Mouse (Mus musculus) v-Abl transformed pro-B cells (cell line): ENCODE data around the gene Zfp385b.

ENCODE experiments used
- in situ Hi-C, 2 experiments: fragments of 400-800 bp; cut with MboI; formaldehyde crosslinking; loops; one replicate each; pipeline ENCODE4 v1.15.1; 2025; ENCODE audit not compliant: unreplicated experiment in 2 of 2

Zfp385b gene

GRCm38 (mm10) chr2:77713886-77714285, 105.6 kb downstream of the Zfp385b start:
- in situ Hi-C loops: loop anchor here (25.0 kb wide), 7 partner anchors 727 to 1827 kb away; partner anchors contain the start of genes Cyct (in 1 of the 2), Rbm45 (in 1 of the 2), Ttc30a1 (in 1 of the 2) and Ttc30a2 (in 1 of the 2)

GRCm38 (mm10) chr2:77711751-77712150, 107.7 kb downstream of the Zfp385b start:
- in situ Hi-C loops: loop anchor here (25.0 kb wide), 7 partner anchors 724 to 1824 kb away; partner anchors contain the start of genes Cyct (in 1 of the 2), Rbm45 (in 1 of the 2), Ttc30a1 (in 1 of the 2) and Ttc30a2 (in 1 of the 2)

GRCm38 (mm10) chr2:77709206-77709794, 110.1 kb downstream of the Zfp385b start:
- in situ Hi-C loops: loop anchor here (10.0 to 25.0 kb wide), 8 partner anchors 722 to 1822 kb away; partner anchors contain the start of genes Cyct (in 1 of the 2), Rbm45 (in 1 of the 2), Ttc30a1 (in 1 of the 2) and Ttc30a2 (in 1 of the 2)

DNA sequence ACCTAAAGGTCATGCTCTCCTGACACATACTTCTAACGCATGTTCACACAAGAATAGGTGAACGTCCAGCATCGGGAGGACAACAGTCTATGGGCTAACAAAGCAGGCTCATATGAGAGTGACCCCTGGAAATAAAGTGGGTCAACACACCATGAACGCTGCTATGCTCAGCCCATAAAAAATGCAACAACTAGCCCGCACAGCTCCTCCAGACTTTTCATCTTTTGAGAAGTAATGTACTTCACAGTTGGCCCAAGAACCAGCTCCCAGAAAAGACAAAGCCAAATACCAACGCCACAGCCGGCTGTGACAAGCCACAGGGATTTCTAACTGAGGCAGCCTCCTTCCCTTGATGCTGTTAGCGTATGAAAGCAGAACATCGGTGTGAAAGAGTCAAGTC, 112.3 kb downstream of the Zfp385b start:
- in situ Hi-C loops: loop anchor here (10.0 to 25.0 kb wide), 8 partner anchors 720 to 1820 kb away; partner anchors contain the start of genes Cyct (in 1 of the 2), Rbm45 (in 1 of the 2), Ttc30a1 (in 1 of the 2) and Ttc30a2 (in 1 of the 2)

- in situ Hi-C loops: loop anchor here (10.0 to 25.0 kb wide), 8 partner anchors 718 to 1818 kb away; partner anchors contain the start of genes Cyct (in 1 of the 2), Rbm45 (in 1 of the 2), Ttc30a1 (in 1 of the 2) and Ttc30a2 (in 1 of the 2)
Observed at GRCm38 (mm10) chr2:77705476-77705875, 114.0 kb downstream of the Zfp385b start.

DNA sequence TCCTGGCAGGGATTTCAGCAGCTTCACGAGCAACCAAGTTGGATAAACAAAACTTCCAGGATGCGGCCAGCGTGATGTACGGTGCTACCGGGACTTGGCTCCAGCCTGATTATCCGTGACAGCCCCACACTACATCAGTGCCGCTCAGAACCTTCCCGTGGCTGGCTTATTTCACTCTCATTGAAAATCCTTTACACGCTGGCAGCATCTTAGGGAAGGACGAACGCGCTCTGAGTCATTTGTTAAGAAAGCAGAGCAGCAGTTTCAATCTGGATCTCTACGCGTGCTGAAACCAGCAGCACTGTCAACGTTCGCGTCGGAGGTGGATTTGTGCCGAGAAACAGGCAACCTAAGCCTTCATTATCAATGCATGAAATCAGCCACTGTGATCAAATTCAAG, 116.4 kb downstream of the Zfp385b start:
- in situ Hi-C loops: loop anchor here (10.0 to 25.0 kb wide), 8 partner anchors 716 to 1816 kb away; partner anchors contain the start of genes Cyct (in 1 of the 2), Rbm45 (in 1 of the 2), Ttc30a1 (in 1 of the 2) and Ttc30a2 (in 1 of the 2)

GRCm38 (mm10) chr2:77691174-77691573, 128.3 kb downstream of the Zfp385b start:
- in situ Hi-C loops: no loop called here

GRCm38 (mm10) chr2:77690316-77690715, 129.1 kb downstream of the Zfp385b start:
- in situ Hi-C loops: no loop called here

DNA sequence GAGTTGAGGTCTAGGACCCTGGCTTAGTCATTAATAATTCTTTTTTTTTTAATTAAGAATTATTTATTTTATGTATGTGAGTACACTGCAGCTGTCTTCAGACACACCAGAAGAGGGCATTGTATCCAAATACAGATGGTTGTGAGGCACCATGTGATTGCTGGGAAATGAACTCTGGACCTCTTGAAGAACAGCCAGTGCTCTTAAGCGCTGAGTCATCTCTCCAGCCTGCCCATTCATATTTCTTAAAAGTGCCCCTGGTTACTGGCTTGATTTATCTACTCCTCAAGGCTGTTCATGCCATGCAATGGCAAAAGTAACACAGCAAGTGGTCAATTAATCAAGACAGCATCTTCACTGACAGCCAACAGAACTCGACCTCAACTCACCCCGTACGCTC, 130.8 kb downstream of the Zfp385b start:
- in situ Hi-C loops: no loop called here

- in situ Hi-C loops: no loop called here
Observed at GRCm38 (mm10) chr2:77684088-77684487, 135.4 kb downstream of the Zfp385b start.

- in situ Hi-C loops: no loop called here
Observed at GRCm38 (mm10) chr2:77682205-77682604, 137.2 kb downstream of the Zfp385b start.

DNA sequence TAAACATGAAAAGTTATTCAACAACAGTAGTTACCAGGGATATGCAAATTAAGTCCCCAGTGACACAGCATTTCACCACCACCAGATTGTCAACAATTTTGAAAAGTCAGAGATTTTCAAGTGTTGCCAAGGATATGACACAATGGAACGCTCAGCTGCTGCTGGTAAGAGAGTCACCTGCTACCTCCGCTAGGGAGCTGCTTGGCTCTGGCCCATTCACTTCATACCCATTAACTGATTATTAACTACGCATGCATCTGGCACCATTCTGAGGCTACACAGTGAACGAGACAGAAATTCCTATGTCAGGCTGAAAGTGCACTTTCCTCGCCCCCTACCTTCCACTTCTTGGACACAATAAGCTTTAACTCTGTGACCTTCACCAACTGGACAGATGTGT, 137.7 kb downstream of the Zfp385b start:
- in situ Hi-C loops: no loop called here

- in situ Hi-C loops: no loop called here
Observed at GRCm38 (mm10) chr2:77673770-77674169, 145.7 kb downstream of the Zfp385b start.

DNA sequence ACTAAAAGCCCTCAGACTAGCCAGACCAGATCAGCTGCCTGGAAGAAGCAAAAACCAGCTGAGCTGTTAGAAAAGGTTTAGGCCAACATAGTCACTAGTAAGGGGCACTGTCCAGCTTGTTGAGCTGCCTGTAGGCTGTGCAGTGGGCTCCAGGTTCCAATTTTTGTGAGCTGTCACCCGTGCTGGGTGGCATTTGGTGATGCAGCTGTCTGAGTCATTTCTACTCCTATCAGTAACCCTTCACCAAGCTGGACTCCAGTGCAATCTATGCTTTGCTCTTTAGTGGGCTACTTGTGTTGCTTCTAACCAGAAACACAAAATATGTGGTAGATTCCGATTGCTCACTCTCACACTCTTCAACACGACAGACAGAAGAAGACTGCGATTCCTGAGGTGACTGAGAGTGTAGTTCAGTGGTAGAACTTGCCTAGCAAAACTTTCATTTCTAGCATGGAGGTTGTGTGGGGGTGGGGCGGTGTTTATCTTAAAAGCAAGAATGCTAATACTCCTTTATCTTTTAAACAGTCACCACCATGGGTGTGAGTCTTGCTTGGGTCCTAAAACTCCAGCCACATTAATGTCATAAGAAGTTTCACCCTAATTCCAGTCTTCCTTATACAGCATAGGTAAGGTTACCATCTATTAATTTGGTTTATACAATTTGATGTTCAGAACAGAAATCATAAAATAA, 147.1 kb downstream of the Zfp385b start:
- in situ Hi-C loops: no loop called here

GRCm38 (mm10) chr2:77662171-77662570, 157.3 kb downstream of the Zfp385b start:
- in situ Hi-C loops: no loop called here

DNA sequence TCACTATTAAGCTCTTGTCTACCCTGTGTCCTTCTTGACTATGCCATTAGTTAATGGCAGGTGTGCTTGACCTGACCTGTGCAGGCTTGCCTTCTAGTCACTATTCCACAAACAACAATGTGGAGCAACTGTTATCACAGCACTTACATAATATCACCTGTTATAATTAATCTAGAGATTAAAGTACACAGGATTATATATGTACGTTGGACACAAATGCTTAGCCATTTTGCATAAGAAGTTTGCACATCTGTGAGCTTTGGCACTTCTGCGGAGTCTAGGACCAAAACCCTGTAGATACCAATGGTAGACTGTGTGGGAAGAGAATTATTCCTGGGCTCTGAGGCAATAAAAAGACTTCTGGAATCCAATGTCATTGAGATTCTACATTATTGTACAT, 165.8 kb downstream of the Zfp385b start:
- in situ Hi-C loops: no loop called here

DNA sequence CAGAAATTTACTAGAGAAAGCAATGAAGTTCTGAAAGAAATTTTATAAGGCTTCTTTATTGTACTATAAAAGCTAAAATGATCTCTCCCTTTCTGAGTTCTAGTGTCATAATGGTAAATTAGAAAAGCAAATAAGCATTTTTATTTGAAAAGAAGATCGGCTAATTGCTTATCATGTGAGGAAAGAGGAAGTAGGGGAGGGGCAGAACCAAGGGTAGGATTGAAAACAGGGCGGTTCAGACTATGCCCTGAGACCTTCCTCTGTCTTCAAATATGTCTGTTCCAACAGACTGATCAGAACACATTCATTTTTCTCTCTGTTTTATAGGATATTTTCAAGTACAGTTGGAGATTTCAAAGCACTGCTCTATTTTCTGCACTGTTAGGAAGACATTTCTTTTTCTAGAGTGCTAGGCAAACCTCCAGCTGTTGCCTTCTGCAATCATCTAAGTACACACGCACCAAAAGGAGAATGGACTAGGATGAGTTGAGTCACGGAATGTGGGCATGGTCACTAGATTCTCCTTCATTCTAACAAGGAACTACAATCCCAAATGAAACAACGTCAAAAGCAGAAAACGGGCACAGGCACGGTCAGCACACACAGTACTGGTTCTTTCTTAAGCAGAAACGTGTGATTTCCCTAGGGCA, 177.8 kb downstream of the Zfp385b start:
- in situ Hi-C loops: no loop called here

DNA sequence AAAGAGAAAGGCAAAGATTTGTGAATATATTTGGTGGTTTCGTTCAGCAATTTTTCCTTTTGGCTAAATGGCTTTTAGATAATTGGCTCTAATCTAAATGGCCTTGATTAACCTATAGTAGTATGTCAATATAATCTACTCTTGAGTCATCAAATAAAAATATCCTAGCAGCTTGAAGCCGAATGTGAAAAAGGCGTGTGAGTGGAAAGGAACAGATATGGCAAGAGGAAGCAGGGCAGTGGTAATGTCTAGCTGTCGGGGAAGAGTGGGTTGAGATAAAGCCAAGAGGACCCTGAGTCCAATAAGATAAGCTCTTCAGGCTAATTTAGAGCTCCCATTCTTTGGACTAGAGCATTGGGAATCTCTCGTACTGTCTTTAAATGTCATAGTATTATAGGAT, 179.4 kb downstream of the Zfp385b start:
- in situ Hi-C loops: no loop called here

- in situ Hi-C loops: no loop called here
Observed at GRCm38 (mm10) chr2:77631606-77632005, 187.8 kb downstream of the Zfp385b start.

DNA sequence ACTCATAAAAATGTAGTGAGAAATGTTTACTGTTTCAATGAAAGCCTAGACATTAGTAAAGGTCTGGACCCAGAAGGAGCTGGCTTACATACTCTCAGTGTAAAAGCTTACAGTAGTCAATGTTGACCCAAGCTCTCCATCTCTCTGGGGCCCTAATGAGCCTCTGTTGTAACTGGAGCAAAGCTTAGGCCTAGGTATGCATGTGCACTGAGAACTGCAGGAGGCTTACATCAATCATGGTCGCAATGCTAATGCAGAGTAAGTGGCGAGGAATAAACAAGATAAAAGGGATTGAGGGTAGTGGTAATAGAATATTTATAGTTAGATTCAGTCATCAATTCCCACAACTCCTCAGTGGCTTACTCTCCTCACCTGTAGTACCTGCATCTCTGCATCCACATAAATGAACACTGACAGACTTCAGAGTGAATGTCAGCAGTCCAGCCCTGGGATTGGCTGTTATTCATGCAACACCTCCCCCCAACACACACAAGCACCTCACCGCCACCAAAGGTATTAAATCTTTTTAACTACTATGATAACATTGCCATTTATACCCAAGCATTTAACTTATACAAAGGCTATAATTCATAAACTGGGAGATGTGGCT, 191.7 kb downstream of the Zfp385b start:
- in situ Hi-C loops: no loop called here
